Mouse (Mus musculus) splenic B cell, adult 2 months (primary cell): Measurements from ENCODE around the gene Ofcc1.

Experiments
- DNase-seq: peaks from one replicate; pipeline ENCODE4 v3.0.0-alpha.2; 2011; ENCODE audit warnings: low read depth, low spot score
- H3K27me3 ChIP-seq: 2 replicates; pipeline ENCODE4 v1.6.1; 2012; ENCODE audit warnings: mild to moderate bottlenecking, low read length, moderate library complexity, mixed read lengths; ENCODE audit not compliant: control insufficient read depth, poor library complexity, insufficient read depth, severe bottlenecking
- H3K36me3 ChIP-seq: 2 replicates; pipeline ENCODE4 v1.6.1; 2012; ENCODE audit warnings: mild to moderate bottlenecking, low read length, moderate library complexity, mixed read lengths; ENCODE audit not compliant: control insufficient read depth, poor library complexity, insufficient read depth, severe bottlenecking

Gene Ofcc1

GRCm38 (mm10) chr13:40136096-40136495 lies 225.2 kb downstream of the Ofcc1 start:
- no peak for DNase-seq
- Histone ChIP-seq H3K27me3 (no peaks in the 10 kb centered on the region), H3K36me3 (no peaks in the 10 kb centered on the region)

- DNase-seq, result no peak
These were observed 225.6 kb downstream of the Ofcc1 start for GRCm38 (mm10) chr13:40135670-40136069.

GRCm38 (mm10) chr13:40123868-40124267 lies 237.4 kb downstream of the Ofcc1 start:
- DNase-seq, result no peak
- H3K27me3 ChIP-seq, result no peaks in the 10 kb centered on the region

More at GRCm38 (mm10) chr13:40135670-40136069, 225.6 kb downstream of the Ofcc1 start:
- H3K27me3 ChIP-seq, result no peaks in the 10 kb centered on the region
- H3K36me3 ChIP-seq, result no peaks in the 10 kb centered on the region

GRCm38 (mm10) chr13:40112336-40112735 lies 248.9 kb downstream of the Ofcc1 start:
- H3K36me3 ChIP-seq, result no peaks in the 10 kb centered on the region
- DNase-seq, result no peak
- no peaks in the 10 kb centered on the region for H3K27me3 ChIP-seq

More at GRCm38 (mm10) chr13:40123868-40124267, 237.4 kb downstream of the Ofcc1 start:
- H3K36me3 ChIP-seq, result no peaks in the 10 kb centered on the region

- H3K27me3 ChIP-seq, result no peaks in the 10 kb centered on the region
- no peaks in the 10 kb centered on the region for H3K36me3 ChIP-seq
- no peak for DNase-seq
These were observed 285.0 kb downstream of the Ofcc1 start for GRCm38 (mm10) chr13:40076236-40076635.

- H3K36me3 ChIP-seq, result no peaks in the 10 kb centered on the region
- no peak for DNase-seq
These were observed 286.3 kb downstream of the Ofcc1 start for GRCm38 (mm10) chr13:40074850-40075416.

GRCm38 (mm10) chr13:40070004-40070403 lies 291.2 kb downstream of the Ofcc1 start:
- DNase-seq, result no peak
- H3K36me3 ChIP-seq, result no peaks in the 10 kb centered on the region
- H3K27me3 ChIP-seq, result no peaks in the 10 kb centered on the region

More at GRCm38 (mm10) chr13:40074850-40075416, 286.3 kb downstream of the Ofcc1 start:
- no peaks in the 10 kb centered on the region for H3K27me3 ChIP-seq

- no peaks in the 10 kb centered on the region for H3K27me3 ChIP-seq
- DNase-seq, result no peak
- H3K36me3 ChIP-seq, result no peaks in the 10 kb centered on the region
These were observed 300.0 kb downstream of the Ofcc1 start for GRCm38 (mm10) chr13:40061281-40061680.

- Histone ChIP-seq H3K36me3 (no peaks in the 10 kb centered on the region), H3K27me3 (no peaks in the 10 kb centered on the region)
- no peak for DNase-seq
These were observed 323.4 kb downstream of the Ofcc1 start for GRCm38 (mm10) chr13:40037881-40038280.

- DNase-seq, result no peak
- H3K36me3 ChIP-seq, result no peaks in the 10 kb centered on the region
- H3K27me3 ChIP-seq, result no peaks in the 10 kb centered on the region
These were observed 324.1 kb downstream of the Ofcc1 start for GRCm38 (mm10) chr13:40036981-40037765.

GRCm38 (mm10) chr13:40029426-40029825 lies 331.8 kb downstream of the Ofcc1 start:
- H3K27me3 ChIP-seq, result no peaks in the 10 kb centered on the region
- H3K36me3 ChIP-seq, result no peaks in the 10 kb centered on the region
- no peak for DNase-seq

- no peaks in the 10 kb centered on the region for H3K36me3 ChIP-seq
These were observed 332.4 kb downstream of the Ofcc1 start for GRCm38 (mm10) chr13:40028827-40029226.

GRCm38 (mm10) chr13:40025816-40026215 lies 335.4 kb downstream of the Ofcc1 start:
- H3K27me3 ChIP-seq, result no peaks in the 10 kb centered on the region
- no peaks in the 10 kb centered on the region for H3K36me3 ChIP-seq
- DNase-seq, result no peak

More at GRCm38 (mm10) chr13:40028827-40029226, 332.4 kb downstream of the Ofcc1 start:
- no peaks in the 10 kb centered on the region for H3K27me3 ChIP-seq
- DNase-seq, result no peak

- no peak for DNase-seq
- no peaks in the 10 kb centered on the region for H3K36me3 ChIP-seq
- no peaks in the 10 kb centered on the region for H3K27me3 ChIP-seq
These were observed 338.0 kb downstream of the Ofcc1 start for GRCm38 (mm10) chr13:40023201-40023777.

GRCm38 (mm10) chr13:40022609-40023008 lies 338.6 kb downstream of the Ofcc1 start:
- Histone ChIP-seq H3K36me3 (no peaks in the 10 kb centered on the region), H3K27me3 (no peaks in the 10 kb centered on the region)
- no peak for DNase-seq
